Mouse (Mus musculus) CH12.LX (cell line): ENCODE results near the gene Aff3. TPM values are rescaled to one million over a fixed set of nuclear protein-coding genes. Genes with fewer than 3 reads are reported as not detected.

Experiments
- DNase-seq: peaks from one replicate; pipeline ENCODE4 v3.0.0-alpha.2; 2013; ENCODE audit errors: extremely low read depth
- H3K27ac ChIP-seq: 2 replicates; pipeline ENCODE4 v1.5.1; 2012; ENCODE audit warnings: low read depth, mild to moderate bottlenecking, control low read depth, moderate library complexity; ENCODE audit not compliant: insufficient read depth
- H3K27me3 ChIP-seq: replicated peaks from 2 replicates; pipeline ENCODE3; 2012; ENCODE audit warnings: inconsistent platforms
- H3K36me3 ChIP-seq, 2 experiments: replicated peaks in 1 of 2; 2 replicates each; pipeline versions ENCODE3 to v1.6.1; 2012; ENCODE audit warnings: inconsistent platforms in 1 of 2, low read length in 1 of 2, mild to moderate bottlenecking in 1 of 2, mixed read lengths in 1 of 2, moderate library complexity in 1 of 2; ENCODE audit not compliant: control insufficient read depth in 1 of 2, insufficient read depth in 1 of 2
- H3K4me1 ChIP-seq, 2 experiments: 2 replicates each; pipeline ENCODE4 v1.6.1; 2012; ENCODE audit warnings: inconsistent platforms in 1 of 2, moderate library complexity in 1 of 2; ENCODE audit not compliant: insufficient read depth in 2 of 2, control insufficient read depth in 1 of 2
- H3K4me2 ChIP-seq: 2 replicates; pipeline ENCODE4 v1.6.1; 2012; ENCODE audit warnings: low read depth, mild to moderate bottlenecking, control low read depth; ENCODE audit not compliant: poor library complexity, insufficient read depth, severe bottlenecking
- H3K4me3 ChIP-seq, 3 experiments: fragments of 150-350 bp in 1 of 3; sonication (generic) in 1 of 3; replicated peaks in 1 of 3; 2 replicates each; pipeline versions ENCODE3 to v1.5.1; 2011 to 2012; ENCODE audit warnings: low read depth in 2 of 3, low read length in 2 of 3, mild to moderate bottlenecking in 2 of 3, moderate library complexity in 2 of 3, control low read depth in 1 of 3, improper control_type of control experiment in 1 of 3, inconsistent platforms in 1 of 3, mixed read lengths in 1 of 3; ENCODE audit not compliant: poor library complexity in 1 of 3
- H3K79me2 ChIP-seq: replicated peaks from 2 replicates; pipeline ENCODE4 v1.6.1; 2012; ENCODE audit warnings: mild to moderate bottlenecking, moderate library complexity; ENCODE audit not compliant: control insufficient read depth, poor library complexity, insufficient read depth, severe bottlenecking; ENCODE audit errors: extremely low read depth
- H3K9ac ChIP-seq: 2 replicates; pipeline ENCODE4 v1.6.1; 2012; ENCODE audit warnings: low read depth, mild to moderate bottlenecking, control low read depth, moderate library complexity; ENCODE audit not compliant: insufficient read depth
- H3K9me3 ChIP-seq: replicated peaks from 2 replicates; pipeline ENCODE3; 2012; ENCODE audit warnings: low read length, inconsistent platforms, mixed read lengths
- CHD2 ChIP-seq: IDR thresholded peaks from 2 replicates; pipeline ENCODE4 v1.6.1; 2011; ENCODE audit warnings: low read length, improper control_type of control experiment
- E2F4 ChIP-seq: IDR thresholded peaks from 2 replicates; pipeline ENCODE4 v1.6.1; 2011; ENCODE audit warnings: low read depth, low read length, improper control_type of control experiment; ENCODE audit not compliant: insufficient replicate concordance
- ETS1 ChIP-seq: conservative IDR thresholded peaks from 2 replicates; pipeline ENCODE4 v1.6.1; 2012; ENCODE audit warnings: low read depth, mild to moderate bottlenecking, inconsistent platforms, low read length, improper control_type of control experiment, moderate library complexity
- GABPA ChIP-seq: IDR thresholded peaks from 2 replicates; pipeline ENCODE4 v1.6.1; 2012; ENCODE audit warnings: low read depth, low read length, improper control_type of control experiment, inconsistent platforms; ENCODE audit not compliant: insufficient replicate concordance
- HCFC1 ChIP-seq: IDR thresholded peaks from 2 replicates; pipeline ENCODE4 v1.6.1; 2012; ENCODE audit warnings: low read depth, mild to moderate bottlenecking, inconsistent platforms, low read length, improper control_type of control experiment
- IRF4 ChIP-seq: IDR thresholded peaks from 2 replicates; pipeline ENCODE4 v1.6.1; 2014; ENCODE audit warnings: low read depth, mild to moderate bottlenecking, inconsistent platforms, low read length, improper control_type of control experiment
- JUN ChIP-seq: IDR thresholded peaks from 2 replicates; pipeline ENCODE4 v1.6.1; 2011; ENCODE audit warnings: low read depth, mild to moderate bottlenecking, low read length, improper control_type of control experiment, moderate library complexity; ENCODE audit not compliant: insufficient read depth
- KAT2A ChIP-seq: IDR thresholded peaks from 2 replicates; pipeline ENCODE4 v1.6.1; 2012; ENCODE audit warnings: low read length, improper control_type of control experiment, inconsistent platforms; ENCODE audit not compliant: insufficient replicate concordance
- MAFK ChIP-seq: IDR thresholded peaks from 2 replicates; pipeline ENCODE4 v1.6.1; 2011; ENCODE audit warnings: low read length, improper control_type of control experiment; ENCODE audit not compliant: insufficient replicate concordance
- MAZ ChIP-seq: IDR thresholded peaks from 2 replicates; pipeline ENCODE4 v1.6.1; 2012; ENCODE audit warnings: low read depth, mild to moderate bottlenecking, inconsistent platforms, low read length, improper control_type of control experiment, moderate library complexity
- MXI1 ChIP-seq: IDR thresholded peaks from 2 replicates; pipeline ENCODE4 v1.6.1; 2011; ENCODE audit warnings: mild to moderate bottlenecking, low read depth, low read length, improper control_type of control experiment
- MYC ChIP-seq: IDR thresholded peaks from 2 replicates; pipeline ENCODE4 v1.6.1; 2011; ENCODE audit warnings: low read depth, mild to moderate bottlenecking, improper control_type of control experiment, low read length
- NELFE ChIP-seq: IDR thresholded peaks from 2 replicates; pipeline ENCODE4 v1.6.1; 2011; ENCODE audit warnings: low read depth, low read length, improper control_type of control experiment
- PAX5 ChIP-seq: IDR thresholded peaks from 2 replicates; pipeline ENCODE4 v1.6.1; 2012; ENCODE audit warnings: low read length, inconsistent platforms, mixed read lengths
- POLR2AphosphoS2 ChIP-seq: IDR thresholded peaks from 2 replicates; pipeline ENCODE4 v1.6.1; 2011; ENCODE audit warnings: low read depth, low read length, improper control_type of control experiment
- RCOR1 ChIP-seq: conservative IDR thresholded peaks from 2 replicates; pipeline ENCODE4 v1.6.1; 2012; ENCODE audit warnings: low read depth, mild to moderate bottlenecking, inconsistent platforms, low read length, improper control_type of control experiment
- SIN3A ChIP-seq: IDR thresholded peaks from 2 replicates; pipeline ENCODE4 v1.6.1; 2012; ENCODE audit warnings: low read length, improper control_type of control experiment, inconsistent platforms
- UBTF ChIP-seq: IDR thresholded peaks from 2 replicates; pipeline ENCODE4 v1.6.1; 2012; ENCODE audit warnings: low read depth, mild to moderate bottlenecking, inconsistent platforms, low read length, improper control_type of control experiment, moderate library complexity
- USF1 ChIP-seq: IDR thresholded peaks from 2 replicates; pipeline ENCODE4 v1.6.1; 2014; ENCODE audit warnings: low read depth, mild to moderate bottlenecking, inconsistent platforms, low read length, improper control_type of control experiment
- ZKSCAN1 ChIP-seq: IDR thresholded peaks from 2 replicates; pipeline ENCODE4 v1.6.1; 2012; ENCODE audit warnings: low read depth, inconsistent platforms, low read length, improper control_type of control experiment, borderline replicate concordance
- ZNF384 ChIP-seq: IDR thresholded peaks from 2 replicates; pipeline ENCODE4 v1.6.1; 2012; ENCODE audit warnings: low read depth, low read length, improper control_type of control experiment, inconsistent platforms
- dilution Hi-C: fragments of 300-500 bp; cut with MboI; formaldehyde crosslinking; loops from 2 replicates; pipeline ENCODE4 v1.14.3; 2020; ENCODE audit warnings: low sequenced_read_pairs; ENCODE audit not compliant: extremely low pct_unique_long_range_greater_than_20kb, extremely low pct_ligation_motif_present
- in situ Hi-C: fragments of 300-500 bp; cut with MboI; formaldehyde crosslinking; loops from 3 replicates; pipeline ENCODE4 v1.14.3; 2019; ENCODE audit warnings: low sequenced_read_pairs, low pct_ligation_motif_present, low pct_unique_long_range_greater_than_20kb, mixed read lengths
- polyA plus RNA-seq: library from polyadenylated mRNA; unstranded; fragments of >175 nt; gene quantifications from 2 replicates; pipeline ENCODE4 v1.2.1, GENCODE M21; 2012; ENCODE audit warnings: low read depth; ENCODE audit not compliant: insufficient read length
- total RNA-seq, 2 experiments: library from RNA; depleted of rRNA; stranded (reverse); fragments of 300-350 nt in 1 of 2; fragments of >200 nt in 1 of 2; gene quantifications; 2 replicates each; pipeline ENCODE4 v1.2.3; 2012 to 2014

Aff3 gene
- total and polyA plus RNA-seq, 3 experiments, result 5.1 to 29.9 (median 7.7) TPM

DNA sequence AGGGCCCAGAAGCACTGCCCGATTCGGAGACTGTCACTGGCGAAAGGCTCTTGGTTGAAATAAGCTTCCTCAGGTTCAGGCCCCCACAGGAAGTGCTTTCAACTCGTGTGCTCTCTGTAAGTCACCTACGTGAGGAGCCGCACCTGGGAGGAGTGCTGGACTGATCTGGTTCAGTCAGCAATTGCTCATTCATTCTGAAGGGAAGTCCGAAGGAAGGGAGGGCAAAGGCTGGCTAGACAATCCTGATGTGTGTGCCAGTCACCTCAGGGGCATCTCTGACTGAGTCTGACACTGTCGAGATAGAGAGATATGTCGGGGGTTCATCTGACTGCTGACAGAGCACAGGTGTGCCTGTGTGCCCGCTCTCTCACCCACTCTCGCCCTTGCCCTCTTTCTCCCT lies 413.3 kb downstream of the Aff3 start:
- no peaks in the 10 kb centered on the region for H3K79me2 ChIP-seq
- no peaks in the 10 kb centered on the region for H3K27me3 ChIP-seq
- H3K4me1 ChIP-seq, result no peaks in the 10 kb centered on the region
- H3K9me3 ChIP-seq, result peaks cover 2% of the 10 kb centered on the region
- H3K27ac ChIP-seq, result no peak overlapping the region
- H3K9ac ChIP-seq, result no peak overlapping the region
- TF ChIP-seq PAX5 (no peak), USF1 (no peak), IRF4 (no peak), JUN (no peak), KAT2A (no peak), UBTF (no peak), E2F4 (no peak), RCOR1 (no peak), POLR2AphosphoS2 (no peak), SIN3A (no peak), MXI1 (no peak)
- TF ChIP-seq, all 38 proteins: peak for 0
- Histone ChIP-seq H3K4me3 (no peak overlapping the region), H3K4me2 (no peak overlapping the region), H3K36me3 (peaks cover 0 to 78% of the 10 kb centered on the region in 2 experiments)
- in situ Hi-C loops (no loop called here), dilution Hi-C loops (no loop called here)
- DNase-seq, result no peak

DNA sequence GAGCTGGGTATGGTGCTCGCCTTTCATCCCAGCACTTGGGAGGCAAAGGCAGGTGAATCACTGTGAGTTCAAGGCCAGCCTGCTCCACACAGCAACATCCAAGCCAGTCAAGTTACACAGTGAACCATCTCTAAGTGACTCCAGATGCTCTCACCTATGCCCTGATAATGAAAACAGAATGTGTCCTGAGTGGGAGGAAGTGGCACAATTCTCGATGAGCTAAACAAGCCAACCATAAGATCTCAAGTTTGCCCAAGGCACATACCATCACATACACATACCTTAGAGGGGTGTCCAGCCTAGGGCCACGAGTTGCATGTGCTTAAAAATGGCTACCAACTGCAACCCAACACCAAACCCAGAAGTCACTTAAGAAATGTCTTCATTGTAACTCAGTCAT lies 414.5 kb downstream of the Aff3 start:
- Histone ChIP-seq H3K36me3 (peaks cover 0 to 80% of the 10 kb centered on the region in 2 experiments), H3K9me3 (peaks cover 2% of the 10 kb centered on the region), H3K4me1 (no peaks in the 10 kb centered on the region), H3K4me2 (no peak overlapping the region), H3K79me2 (no peaks in the 10 kb centered on the region), H3K4me3 (no peak overlapping the region), H3K27ac (no peak overlapping the region), H3K27me3 (no peaks in the 10 kb centered on the region), H3K9ac (no peak overlapping the region)
- in situ Hi-C loops, result no loop called here
- TF ChIP-seq ETS1 (no peak), MAFK (no peak), USF1 (no peak), NELFE (no peak), MYC (no peak), ZKSCAN1 (no peak), UBTF (no peak), KAT2A (no peak), PAX5 (no peak), CHD2 (no peak), MAZ (no peak), GABPA (no peak), ZNF384 (no peak), HCFC1 (no peak)
- dilution Hi-C loops, result no loop called here
- DNase-seq, result no peak
